Mouse (Mus musculus): ENCODE measurements around the gene Creb3l2.
"Not testable (repeated sequence)": the region's sequence is repeated elsewhere in the genome, so short reads cannot be mapped to it uniquely, and the experiment has no call there.

Creb3l2 gene

GRCm38 (mm10) chr6:37407876-37408275, 34.1 kb downstream of the Creb3l2 start:
- no peak for DNase-seq

DNA sequence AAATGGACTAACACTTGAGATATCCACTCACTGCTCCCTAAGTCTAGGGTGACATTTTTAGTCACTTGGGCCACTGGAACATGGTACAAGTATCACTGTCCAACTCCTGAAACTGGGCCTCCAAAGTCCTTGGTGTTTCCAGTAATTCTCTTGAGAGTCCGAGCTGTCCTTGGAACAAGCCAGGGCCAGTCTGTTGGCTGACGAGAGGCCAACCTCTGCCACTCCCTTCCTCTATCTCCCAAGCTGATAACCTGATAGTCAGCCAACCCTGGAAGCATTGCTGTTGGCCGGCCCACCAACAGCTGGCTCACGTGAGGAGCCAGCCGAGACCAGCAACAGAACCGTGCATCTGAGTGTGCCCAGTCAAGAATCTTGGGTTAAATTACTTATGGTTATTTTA, 35.0 kb downstream of the Creb3l2 start:
- no peak for DNase-seq

DNA sequence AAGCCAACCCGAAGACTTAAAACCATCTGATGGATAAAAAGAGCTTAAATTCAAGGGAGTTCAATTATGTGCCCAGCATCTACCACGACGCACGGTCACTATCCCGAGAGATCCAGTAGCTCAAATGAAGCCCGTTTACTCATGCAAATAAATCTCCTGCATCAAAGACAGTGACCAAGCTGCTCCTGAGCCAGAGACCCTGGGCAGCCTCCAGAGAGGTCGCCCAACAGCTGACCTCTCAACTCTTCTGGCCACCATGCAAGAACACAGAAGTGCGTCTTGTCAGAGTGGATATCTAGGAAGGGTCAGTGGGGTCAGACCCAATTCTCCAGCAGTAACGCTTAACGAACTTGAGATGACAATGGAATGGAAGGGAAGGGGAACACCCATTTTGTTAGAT, 35.9 kb downstream of the Creb3l2 start:
- no peak for DNase-seq

GRCm38 (mm10) chr6:37404325-37404724, 37.6 kb downstream of the Creb3l2 start:
- DNase-seq, result no peak

GRCm38 (mm10) chr6:37401928-37402327, 40.0 kb downstream of the Creb3l2 start:
- no peak for DNase-seq

DNA sequence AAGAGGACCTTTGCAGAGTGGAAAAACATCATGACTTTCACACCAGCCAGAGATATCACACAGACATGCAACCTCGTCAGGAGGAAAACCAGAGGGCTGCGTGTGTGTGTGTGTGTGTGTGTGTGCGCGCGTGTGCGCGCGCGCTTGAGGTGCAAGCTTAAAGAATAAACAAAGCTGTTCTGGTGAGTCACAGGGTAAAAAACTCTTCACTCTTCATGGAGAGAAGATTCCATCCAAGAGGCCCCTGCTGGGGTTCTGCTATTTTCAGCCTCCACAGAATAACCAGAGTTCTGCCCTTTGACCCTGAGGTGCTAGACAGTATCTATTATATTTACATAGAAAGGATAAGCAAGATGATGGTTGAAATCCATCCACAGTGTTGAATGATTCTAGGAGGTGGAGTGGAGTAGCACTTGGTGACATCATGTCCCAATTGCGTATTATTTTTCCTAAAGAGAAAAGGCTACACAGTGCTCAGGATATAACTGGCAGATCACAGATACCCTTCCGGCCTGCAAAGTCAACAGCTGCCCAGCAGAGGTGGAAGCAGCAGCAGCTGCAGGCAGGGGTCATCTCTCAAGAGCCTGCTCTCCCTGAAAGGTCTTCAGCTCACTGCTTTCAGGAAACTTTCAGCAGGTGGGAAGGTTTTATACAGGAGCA, 41.0 kb downstream of the Creb3l2 start:
- DNase-seq, result peak; percentile 43

- no peak for DNase-seq
Measured at GRCm38 (mm10) chr6:37400167-37400566, 41.8 kb downstream of the Creb3l2 start.

DNA sequence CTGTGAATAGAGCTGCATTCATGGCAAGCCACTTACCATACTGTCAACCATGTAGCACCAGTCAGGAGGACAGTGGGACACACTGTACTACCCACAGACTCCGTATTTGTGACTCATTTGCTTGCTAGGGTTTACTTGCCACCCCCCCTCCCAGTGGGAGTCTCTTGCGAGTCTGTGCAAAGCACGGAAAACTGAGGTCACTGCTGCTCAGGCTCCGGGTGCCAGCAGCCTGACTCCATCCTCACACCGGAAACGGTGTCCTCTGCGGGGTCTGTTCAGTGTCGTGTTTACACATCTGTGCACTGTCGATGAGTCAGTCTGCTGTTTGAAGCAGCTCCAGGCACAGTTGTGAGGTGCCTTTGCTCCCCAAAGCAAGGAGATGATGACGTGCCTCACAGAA, 43.0 kb downstream of the Creb3l2 start:
- DNase-seq, result no peak

GRCm38 (mm10) chr6:37397973-37398372, 44.0 kb downstream of the Creb3l2 start:
- no peak for DNase-seq

DNA sequence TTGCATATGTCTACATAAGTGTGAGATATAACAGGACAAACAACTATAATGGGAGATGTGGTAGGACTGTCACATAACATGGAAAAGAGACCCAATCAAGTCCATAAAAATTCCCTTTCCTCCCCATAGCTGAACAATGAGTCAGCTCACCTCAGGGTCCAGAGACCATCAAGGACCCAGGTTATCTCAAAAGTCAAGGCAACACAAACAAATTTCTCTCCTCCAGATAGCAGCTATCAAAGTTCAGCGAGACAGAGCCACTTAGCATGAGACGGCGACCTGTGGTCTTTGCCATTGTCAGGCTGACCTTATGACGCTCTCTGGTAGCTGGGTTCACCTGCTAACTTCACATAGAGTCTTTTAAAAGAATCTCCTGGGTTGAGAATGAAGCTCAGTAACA, 44.7 kb downstream of the Creb3l2 start:
- no peak for DNase-seq

GRCm38 (mm10) chr6:37396127-37396526, 45.8 kb downstream of the Creb3l2 start:
- DNase-seq, result no peak

- DNase-seq, result peak; percentile 39
Measured at GRCm38 (mm10) chr6:37393263-37393662, 48.7 kb downstream of the Creb3l2 start.

GRCm38 (mm10) chr6:37392262-37392661, 49.7 kb downstream of the Creb3l2 start:
- no peak for DNase-seq

GRCm38 (mm10) chr6:37391313-37391712, 50.6 kb downstream of the Creb3l2 start:
- DNase-seq, result no peak

- no peak for DNase-seq
Measured at GRCm38 (mm10) chr6:37388960-37389359, 53.0 kb downstream of the Creb3l2 start.

DNA sequence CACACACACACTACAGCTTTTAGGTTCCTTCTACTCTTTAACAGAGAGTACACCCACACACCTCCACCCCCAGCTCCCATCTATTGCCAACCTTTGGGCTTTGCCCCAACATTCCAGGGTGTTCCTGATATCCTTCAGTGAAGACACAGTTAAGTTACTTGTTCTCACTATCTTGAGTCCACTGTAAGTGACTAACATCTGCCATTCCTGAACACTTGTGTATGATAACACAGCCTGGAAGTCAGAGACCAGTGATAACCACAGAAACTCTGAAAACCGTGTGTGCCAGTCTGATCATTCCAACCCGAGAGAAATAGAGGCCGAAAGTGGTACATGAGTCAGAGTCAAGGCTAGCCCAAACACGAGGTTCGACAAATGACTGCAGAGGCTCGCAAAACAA, 53.4 kb downstream of the Creb3l2 start:
- no peak for DNase-seq

- DNase-seq, result no peak
Measured at GRCm38 (mm10) chr6:37387281-37387680, 54.7 kb downstream of the Creb3l2 start.

DNA sequence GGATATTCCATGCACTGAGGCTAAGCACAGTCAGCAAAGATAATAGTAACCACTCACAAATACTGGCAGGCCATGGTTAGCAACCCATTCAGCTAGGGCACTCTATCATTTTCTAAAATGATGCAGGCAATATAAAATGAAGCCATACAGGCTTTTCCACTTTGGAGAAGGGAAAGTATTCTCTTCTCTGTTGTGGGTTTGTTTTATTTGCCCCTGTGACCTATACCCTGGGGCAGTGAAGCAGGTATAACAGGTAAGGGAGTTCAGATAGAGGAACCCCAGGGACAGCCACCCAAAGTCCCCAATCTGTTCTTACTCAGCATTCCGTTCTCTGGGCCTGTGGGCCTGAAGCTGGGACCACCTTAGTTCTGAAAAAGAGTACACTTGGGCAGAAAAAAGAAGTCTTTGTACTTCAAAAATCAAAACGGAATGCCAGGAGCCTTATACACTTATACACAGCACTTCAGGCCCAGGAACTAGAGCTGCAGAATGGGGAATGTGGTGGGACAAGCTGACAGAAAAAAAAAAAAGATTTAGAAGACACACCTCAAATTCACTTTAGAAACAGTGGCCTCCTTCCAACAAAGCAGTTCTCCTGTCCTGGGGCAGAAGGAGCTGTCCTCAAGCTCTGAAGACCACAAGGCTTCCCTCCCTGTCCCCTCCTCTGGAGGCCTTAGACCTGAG, 56.2 kb downstream of the Creb3l2 start:
- no peak for DNase-seq

DNA sequence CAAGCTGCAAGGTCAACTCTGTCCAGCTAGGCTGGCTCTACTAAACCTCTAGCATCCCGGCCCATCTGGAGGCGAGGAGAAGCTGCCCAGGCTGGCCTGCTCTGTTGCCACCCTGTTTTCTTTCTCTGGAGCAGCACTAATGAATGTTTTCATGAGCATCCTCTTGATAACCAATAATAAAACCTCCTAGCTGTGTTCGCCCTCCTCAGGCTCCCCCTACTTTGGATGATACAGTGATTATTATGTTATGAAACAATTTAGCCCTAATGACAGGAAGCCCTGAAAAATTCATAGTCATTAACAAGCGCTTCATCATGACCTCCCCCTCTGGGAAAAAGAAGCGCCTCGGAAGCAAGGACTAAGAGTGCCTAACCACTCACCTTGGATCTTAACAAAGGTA, 59.2 kb downstream of the Creb3l2 start:
- no peak for DNase-seq

DNA sequence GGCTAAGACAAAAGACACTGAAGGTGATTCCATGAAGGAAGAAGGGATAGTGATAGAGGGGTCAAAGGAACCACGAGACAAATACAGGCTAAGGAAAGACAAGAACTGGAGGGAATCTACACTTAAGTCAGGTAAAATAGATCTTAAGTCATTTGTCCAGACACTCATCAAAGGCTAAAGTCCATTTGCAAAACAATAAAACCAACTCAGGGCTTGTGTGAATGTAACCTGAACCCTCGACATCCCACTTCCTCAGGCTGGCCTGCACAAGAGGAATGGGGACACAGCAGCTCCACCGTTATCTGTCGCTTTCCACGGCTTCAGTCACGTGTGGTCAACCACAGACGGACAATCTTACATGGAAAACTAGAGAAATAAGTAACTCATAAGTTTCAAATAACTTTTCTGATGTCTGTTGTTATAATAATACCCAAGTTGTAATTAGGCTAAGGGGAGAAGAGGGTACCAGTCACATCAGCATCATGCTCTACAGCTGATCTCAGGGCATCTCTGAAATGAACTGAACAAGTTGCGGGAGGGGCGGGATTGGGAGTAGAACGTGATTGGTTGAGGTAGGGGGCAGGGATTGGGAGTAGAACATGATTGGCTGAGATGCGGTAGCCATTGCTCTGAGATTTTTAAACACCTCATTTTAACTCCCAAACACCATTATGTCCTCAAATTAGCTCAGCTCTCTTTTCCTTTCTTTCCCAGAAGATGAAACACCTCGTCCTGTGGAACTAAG, 63.9 kb downstream of the Creb3l2 start:
- no peak for DNase-seq

DNA sequence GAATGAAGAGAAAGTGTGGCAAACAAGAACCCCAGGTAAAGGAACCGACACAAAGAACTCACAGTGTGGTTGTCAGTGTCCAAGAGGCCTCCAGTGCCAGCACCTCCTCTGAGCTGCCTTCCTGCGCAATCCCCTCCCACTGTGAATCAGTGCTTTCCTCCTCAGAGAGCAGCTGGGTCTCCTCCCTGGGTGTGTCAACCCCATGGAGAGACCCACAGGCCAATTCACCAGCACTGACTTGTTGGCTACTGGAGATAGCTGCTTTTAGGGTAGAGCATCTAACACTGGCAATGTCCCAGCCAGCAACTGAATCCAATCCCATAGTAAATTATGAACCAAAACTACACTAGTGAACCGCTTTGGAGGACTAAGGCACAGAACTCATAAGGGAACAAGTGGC, 64.6 kb downstream of the Creb3l2 start:
- not testable (repeated sequence) for DNase-seq

DNA sequence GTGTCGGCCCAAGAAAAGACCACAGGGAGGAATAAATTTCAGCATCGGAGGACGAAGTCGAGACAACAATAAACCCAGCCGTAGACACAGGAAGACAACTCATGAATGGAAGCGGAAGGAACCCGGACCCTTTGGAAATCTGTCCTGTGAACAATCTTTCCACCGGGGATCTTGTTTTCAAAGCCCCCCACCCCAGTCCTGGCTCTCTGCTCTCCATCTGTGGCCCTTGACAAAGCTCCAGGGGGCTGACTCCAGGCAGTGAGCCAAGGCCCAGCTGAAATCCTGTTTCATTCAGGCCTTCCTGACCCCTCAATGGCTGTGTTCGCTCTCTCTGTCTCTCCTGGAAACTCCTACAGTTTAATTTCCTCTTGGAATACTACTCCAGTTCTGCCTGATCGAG, 66.5 kb downstream of the Creb3l2 start:
- no peak for DNase-seq

- no peak for DNase-seq
Measured at GRCm38 (mm10) chr6:37371341-37371740, 70.6 kb downstream of the Creb3l2 start.

DNA sequence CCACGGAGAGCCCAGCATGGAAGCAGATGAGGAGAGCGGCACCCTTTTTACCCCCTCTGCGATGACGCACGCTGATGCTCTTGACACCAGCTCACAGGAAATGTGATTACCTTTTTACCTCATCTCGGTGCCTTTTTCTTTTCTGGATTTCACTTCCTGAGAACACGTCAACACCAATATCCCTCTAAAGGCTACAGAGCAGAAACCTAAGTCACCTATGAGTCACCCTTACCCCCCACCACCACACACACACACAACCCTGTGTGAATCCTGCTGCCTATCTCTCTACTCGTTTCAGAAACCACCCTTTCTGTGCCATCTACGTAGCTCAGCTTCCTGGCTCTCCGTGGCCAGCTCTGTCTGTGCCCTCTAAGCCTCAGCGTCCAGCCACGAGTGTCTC, 71.4 kb downstream of the Creb3l2 start:
- no peak for DNase-seq

Measured in embryo, embryonic 11 days (tissue).